Comparison of ENCODE assay signal across 8 mouse cellular contexts in the genomic region with DNA sequence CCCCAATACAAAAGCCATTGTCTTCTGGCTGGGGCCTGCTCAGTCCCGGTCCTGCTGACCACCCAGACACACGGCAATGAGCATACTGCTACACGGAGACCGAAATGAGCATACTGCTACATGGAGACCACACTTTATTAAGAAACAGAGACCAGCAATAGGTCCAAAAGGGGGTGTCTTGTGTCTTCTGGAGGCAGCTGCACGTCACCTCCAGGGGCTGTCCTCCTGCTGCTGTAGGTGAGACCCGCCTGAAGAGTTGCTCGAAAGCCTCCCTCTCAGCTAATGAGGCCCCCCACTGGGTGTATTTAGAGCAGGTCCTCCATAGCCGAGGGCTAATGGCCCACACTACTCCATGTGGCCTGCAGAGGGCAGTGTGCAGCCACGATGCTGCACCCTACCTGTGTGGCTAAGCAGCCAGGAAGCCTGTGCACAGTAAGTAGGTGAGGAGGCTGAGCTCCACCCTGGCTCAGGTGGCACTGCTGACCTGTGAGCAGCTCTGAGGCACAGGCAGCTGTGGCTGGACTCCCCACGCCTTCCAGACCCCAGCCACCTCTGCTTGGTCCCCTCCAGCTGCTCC. TPM values are rescaled to one million over a fixed set of nuclear protein-coding genes. Genes with fewer than 3 reads are reported as not detected.
DNase-seq lines count a peak whose midpoint lies in the region; ATAC-seq lines count a peak whose summit lies in the region.

No protein-coding gene starts in this region.

- ATAC-seq in hematopoietic stem cell, adult 5-6 weeks (replicated peaks in 1 of 2; ENCODE audit: insufficient read depth in 1 of 2, low FRiP score in 2 of 2, low TSS enrichment in 1 of 2, low read depth in 1 of 2, poor library complexity in 2 of 2, severe bottlenecking in 2 of 2): peak; percentile 66 to 70

- peak; percentile 36 to 58 for DNase-seq in CD8-positive naive resting alpha-beta T cell, adult 2 months (ENCODE audit: low read depth in 2 of 2, low spot score in 2 of 2)
- peak; percentile 64 for DNase-seq in T-cell, adult 2 months (ENCODE audit: low spot score)
- DNase-seq in embryo, embryonic 10.5 days (ENCODE audit: low spot score): peak; percentile 76
- DNase-seq in layer of hippocampus, adult 9-10 months (ENCODE audit: low spot score): peak; percentile 29
- DNase-seq in lung, postnatal 10 days: peak; percentile 70
- peak; percentile 66 for DNase-seq in retina, postnatal 7 days (ENCODE audit: low read depth, low spot score)
- DNase-seq in yolk sac, embryonic 10.5 days (ENCODE audit: low spot score): peak; percentile 45

RNA-seq across cellular contexts. Expression of a gene that starts 14.5 kb away (rescaled TPM):
- total RNA-seq in hematopoietic stem cell, adult 5-6 weeks (2017): 35.3 and 70.7 TPM in 2 replicates

RNA-seq across cellular contexts. Expression of a gene that starts 22.1 kb away (rescaled TPM):
- not detected in 2 replicates for total RNA-seq in hematopoietic stem cell, adult 5-6 weeks (2017)

RNA-seq across cellular contexts. Expression of a gene that starts 56.0 kb away (rescaled TPM):
- total RNA-seq in hematopoietic stem cell, adult 5-6 weeks (2017): 97.7 and 113 TPM in 2 replicates

Comparison
In these comparisons a context has a peak if more than half of its experiments do, and no peak if none do; other contexts are left out.
1. Peak in every context shown above with its lines: DNase-seq and ATAC-seq.